Mouse (Mus musculus): ENCODE measurements at regions not wholly inside any gene's neighbourhood (a gene's known extent, or its start where the extent isn't known, plus 50 kb on each side); places are given as distances from the start of the nearest gene placed in this dataset.

- TF ChIP-seq MAX (IDR thresholded peaks at IDR 0.05; ENCODE audit: low read length), result no peak
- TF ChIP-seq CTCF (IDR thresholded peaks at IDR 0.05 in 2 of 3, conservative IDR thresholded peaks at IDR 0.05 in 1 of 3; ENCODE audit: control insufficient read depth in 1 of 3, insufficient read depth in 1 of 3, low read depth in 2 of 3, low read length in 3 of 3, poor library complexity in 1 of 3, severe bottlenecking in 1 of 3), result no peak
- TF ChIP-seq TAL1 (IDR thresholded peaks at IDR 0.05; ENCODE audit: low read length), result no peak
- TF ChIP-seq CHD2 (IDR thresholded peaks at IDR 0.05; ENCODE audit: low read length), result no peak
- no peak for TF ChIP-seq TCF12 (IDR thresholded peaks at IDR 0.05; ENCODE audit: low read depth, low read length)
- no peak for TF ChIP-seq MXI1 (IDR thresholded peaks at IDR 0.05; ENCODE audit: low read depth, low read length)
- no peak for TF ChIP-seq MAFK (IDR thresholded peaks at IDR 0.05; ENCODE audit: borderline replicate concordance, low read depth, low read length)
- no peak for TF ChIP-seq POLR2A (IDR thresholded peaks at IDR 0.05; ENCODE audit: control insufficient read depth in 1 of 2, insufficient read depth in 1 of 2, low read depth in 1 of 2, low read length in 2 of 2, poor library complexity in 1 of 2)
- no peak for TF ChIP-seq ZC3H11A (IDR thresholded peaks at IDR 0.05; ENCODE audit: low read depth, low read length)
These were observed 94.5 kb upstream of the Zdhhc25 start for GRCm38 (mm10) chr15:88505491-88506119.
